Mouse (Mus musculus): ENCODE results near the gene Cpeb4. TPM values are rescaled to one million over a fixed set of nuclear protein-coding genes. Genes with fewer than 3 reads are reported as not detected.

The Cpeb4 gene
- polyA plus RNA-seq, 1 experiment = 1.5 TPM

GRCm38 (mm10) chr11:31893639-31894038, 21.6 kb downstream of the Cpeb4 start:
- Histone ChIP-seq H3K36me3 (ENCODE audit: control insufficient read depth, insufficient read depth) (peaks cover 3% of the 10 kb centered on the region), H3K27me3 (ENCODE audit: control insufficient read depth, insufficient read depth, insufficient read length) (no peaks in the 10 kb centered on the region)

DNA sequence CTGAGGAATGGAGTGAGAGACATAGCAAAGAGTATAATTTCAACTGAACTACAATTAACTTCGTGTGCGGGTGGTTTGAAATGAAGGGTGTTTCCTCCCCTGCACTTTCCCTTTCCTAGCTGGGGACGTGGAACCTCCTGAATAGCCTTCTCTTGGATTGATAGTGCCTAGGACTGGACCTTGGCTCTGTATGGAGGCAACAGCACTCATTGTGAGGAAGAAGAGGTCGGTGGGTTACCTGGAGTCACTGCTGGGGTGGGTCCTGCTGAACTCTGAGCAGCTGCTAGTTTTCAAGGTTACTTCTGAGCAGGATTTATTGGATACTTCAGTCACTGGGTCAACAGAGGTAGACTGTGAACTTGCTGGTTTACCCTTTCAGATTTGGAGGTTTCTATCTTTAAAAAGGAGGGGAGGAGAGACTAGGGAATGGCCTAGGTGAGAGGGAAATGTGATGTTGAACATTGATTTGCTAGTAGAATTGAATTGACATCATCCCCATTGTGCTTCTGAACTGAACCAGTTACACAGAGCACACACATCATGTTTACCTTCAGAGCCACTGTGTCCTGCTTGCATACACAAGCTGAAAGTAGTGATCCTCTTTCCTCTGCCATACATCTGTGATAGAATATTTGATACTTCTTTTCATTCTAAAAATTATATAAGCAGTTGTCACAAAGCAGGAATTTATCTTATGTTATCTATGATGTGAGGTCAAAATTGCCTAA, 24.2 kb downstream of the Cpeb4 start:
- no peak overlapping the region for H3K4me3 ChIP-seq (ENCODE audit: insufficient read depth, poor library complexity, severe bottlenecking)

More at GRCm38 (mm10) chr11:31893639-31894038, 21.6 kb downstream of the Cpeb4 start:
- Histone ChIP-seq H3K79me3 (ENCODE audit: low read depth) (no peaks in the 10 kb centered on the region), H3ac (ENCODE audit: control insufficient read depth, insufficient read length, low read depth) (no peak overlapping the region), H3K79me2 (ENCODE audit: control insufficient read depth, insufficient read depth) (no peaks in the 10 kb centered on the region), H3K4me3 (ENCODE audit: insufficient read depth, poor library complexity, severe bottlenecking) (no peak overlapping the region)
- TF ChIP-seq MYOG (IDR thresholded peaks at IDR 0.05; ENCODE audit: control insufficient read depth, extremely low read depth, insufficient read length) = no peak
- no peak for TF ChIP-seq MYOD1 (IDR thresholded peaks at IDR 0.05; ENCODE audit: control insufficient read depth, insufficient read length, low read depth)
- no peak for TF ChIP-seq USF1 (IDR thresholded peaks at IDR 0.05; ENCODE audit: low read depth)
- no peak for TF ChIP-seq CEBPB (IDR thresholded peaks at IDR 0.05; ENCODE audit: low read depth)
- no peak for TF ChIP-seq CTCF (IDR thresholded peaks at IDR 0.05; ENCODE audit: control insufficient read depth, insufficient read depth, insufficient read length)
- no peak for TF ChIP-seq MAX (IDR thresholded peaks at IDR 0.05)
- no peak for TF ChIP-seq FOSL1 (IDR thresholded peaks at IDR 0.05; ENCODE audit: insufficient read depth, low read length, poor library complexity, severe bottlenecking)

DNA sequence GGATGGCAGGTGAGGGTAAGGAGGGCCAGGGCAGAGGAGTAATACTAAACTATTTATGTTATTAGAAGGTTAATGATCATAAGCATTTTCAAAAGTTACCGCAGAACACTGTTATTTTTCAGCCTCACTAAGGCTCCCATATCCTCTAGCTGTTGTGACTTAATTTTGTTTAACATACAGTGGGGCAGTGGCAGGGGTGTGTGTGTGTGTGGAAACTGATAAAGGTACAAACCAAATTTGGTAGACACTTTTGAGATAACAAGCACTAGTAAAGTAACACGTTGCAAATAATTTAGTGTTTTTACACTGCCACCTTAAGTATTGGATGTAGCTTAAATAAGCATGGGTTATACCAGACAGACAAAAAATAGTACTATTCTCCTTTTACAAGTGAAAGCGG, 24.9 kb downstream of the Cpeb4 start:
- Histone ChIP-seq H3K27me3 (ENCODE audit: control insufficient read depth, insufficient read depth, insufficient read length) (no peaks in the 10 kb centered on the region), H3K79me3 (ENCODE audit: low read depth) (no peaks in the 10 kb centered on the region), H3K79me2 (ENCODE audit: control insufficient read depth, insufficient read depth) (no peaks in the 10 kb centered on the region), H3ac (ENCODE audit: control insufficient read depth, insufficient read length, low read depth) (no peak overlapping the region), H3K36me3 (ENCODE audit: control insufficient read depth, insufficient read depth) (peaks cover 3% of the 10 kb centered on the region), H3K4me3 (ENCODE audit: insufficient read depth, poor library complexity, severe bottlenecking) (no peak overlapping the region)
- no peak for TF ChIP-seq CEBPB (IDR thresholded peaks at IDR 0.05; ENCODE audit: low read depth)
- TF ChIP-seq MAX (IDR thresholded peaks at IDR 0.05) = no peak
- no peak for TF ChIP-seq FOSL1 (IDR thresholded peaks at IDR 0.05; ENCODE audit: insufficient read depth, low read length, poor library complexity, severe bottlenecking)
- TF ChIP-seq CTCF (IDR thresholded peaks at IDR 0.05; ENCODE audit: control insufficient read depth, insufficient read depth, insufficient read length) = no peak
- TF ChIP-seq MYOG (IDR thresholded peaks at IDR 0.05; ENCODE audit: control insufficient read depth, extremely low read depth, insufficient read length) = no peak
- TF ChIP-seq USF1 (IDR thresholded peaks at IDR 0.05; ENCODE audit: low read depth) = no peak
- no peak for TF ChIP-seq MYOD1 (IDR thresholded peaks at IDR 0.05; ENCODE audit: control insufficient read depth, insufficient read length, low read depth)

More for the DNA sequence above, 24.2 kb downstream of the Cpeb4 start:
- Histone ChIP-seq H3K27me3 (ENCODE audit: control insufficient read depth, insufficient read depth, insufficient read length) (no peaks in the 10 kb centered on the region), H3ac (ENCODE audit: control insufficient read depth, insufficient read length, low read depth) (no peak overlapping the region), H3K79me3 (ENCODE audit: low read depth) (no peaks in the 10 kb centered on the region), H3K79me2 (ENCODE audit: control insufficient read depth, insufficient read depth) (no peaks in the 10 kb centered on the region), H3K36me3 (ENCODE audit: control insufficient read depth, insufficient read depth) (peaks cover 3% of the 10 kb centered on the region)
- TF ChIP-seq CTCF (IDR thresholded peaks at IDR 0.05; ENCODE audit: control insufficient read depth, insufficient read depth, insufficient read length) = no peak
- TF ChIP-seq CEBPB (IDR thresholded peaks at IDR 0.05; ENCODE audit: low read depth) = no peak

- peaks cover 3% of the 10 kb centered on the region for H3K36me3 ChIP-seq (ENCODE audit: control insufficient read depth, insufficient read depth)
- TF ChIP-seq CTCF (IDR thresholded peaks at IDR 0.05; ENCODE audit: control insufficient read depth, insufficient read depth, insufficient read length) (no peak), USF1 (IDR thresholded peaks at IDR 0.05; ENCODE audit: low read depth) (no peak), CEBPB (IDR thresholded peaks at IDR 0.05; ENCODE audit: low read depth) (no peak), MYOG (IDR thresholded peaks at IDR 0.05; ENCODE audit: control insufficient read depth, extremely low read depth, insufficient read length) (no peak), FOSL1 (IDR thresholded peaks at IDR 0.05; ENCODE audit: insufficient read depth, low read length, poor library complexity, severe bottlenecking) (no peak), MYOD1 (IDR thresholded peaks at IDR 0.05; ENCODE audit: control insufficient read depth, insufficient read length, low read depth) (no peak), MAX (IDR thresholded peaks at IDR 0.05) (no peak)
- H3ac ChIP-seq (ENCODE audit: control insufficient read depth, insufficient read length, low read depth) = no peak overlapping the region
- H3K79me2 ChIP-seq (ENCODE audit: control insufficient read depth, insufficient read depth) = no peaks in the 10 kb centered on the region
- no peak overlapping the region for H3K4me3 ChIP-seq (ENCODE audit: insufficient read depth, poor library complexity, severe bottlenecking)
- no peaks in the 10 kb centered on the region for H3K27me3 ChIP-seq (ENCODE audit: control insufficient read depth, insufficient read depth, insufficient read length)
- no peaks in the 10 kb centered on the region for H3K79me3 ChIP-seq (ENCODE audit: low read depth)
Observed at GRCm38 (mm10) chr11:31899166-31899565, 27.2 kb downstream of the Cpeb4 start.

DNA sequence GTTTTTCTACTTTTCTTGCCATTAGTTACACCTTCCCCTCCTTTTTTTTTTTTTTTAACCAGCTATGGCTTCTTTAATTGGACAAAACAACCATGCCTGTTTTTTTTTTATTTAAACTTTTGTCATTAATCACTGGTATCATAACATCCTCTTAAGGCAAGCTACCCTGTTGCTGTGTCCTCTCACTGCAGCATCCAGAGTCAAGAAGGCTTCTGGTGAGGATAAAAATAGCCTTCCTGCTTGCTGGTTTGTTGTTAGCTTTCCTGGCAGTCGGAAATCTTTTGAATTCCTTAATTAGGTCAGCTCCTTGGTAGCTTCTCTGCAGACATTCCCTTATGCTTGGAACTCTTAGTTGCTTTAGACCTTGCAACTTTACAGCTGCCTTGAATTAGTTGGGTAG, 28.7 kb downstream of the Cpeb4 start:
- no peak overlapping the region for H3ac ChIP-seq (ENCODE audit: control insufficient read depth, insufficient read length, low read depth)
- no peaks in the 10 kb centered on the region for H3K27me3 ChIP-seq (ENCODE audit: control insufficient read depth, insufficient read depth, insufficient read length)
- H3K36me3 ChIP-seq (ENCODE audit: control insufficient read depth, insufficient read depth) = peaks cover 3% of the 10 kb centered on the region
- H3K4me3 ChIP-seq (ENCODE audit: insufficient read depth, poor library complexity, severe bottlenecking) = no peak overlapping the region
- TF ChIP-seq CEBPB (IDR thresholded peaks at IDR 0.05; ENCODE audit: low read depth) (no peak), MAX (IDR thresholded peaks at IDR 0.05) (no peak), USF1 (IDR thresholded peaks at IDR 0.05; ENCODE audit: low read depth) (no peak), FOSL1 (IDR thresholded peaks at IDR 0.05; ENCODE audit: insufficient read depth, low read length, poor library complexity, severe bottlenecking) (no peak), CTCF (IDR thresholded peaks at IDR 0.05; ENCODE audit: control insufficient read depth, insufficient read depth, insufficient read length) (no peak)
- no peaks in the 10 kb centered on the region for H3K79me3 ChIP-seq (ENCODE audit: low read depth)
- no peaks in the 10 kb centered on the region for H3K79me2 ChIP-seq (ENCODE audit: control insufficient read depth, insufficient read depth)
